Mouse (Mus musculus) cortical plate, adult 2 months (tissue): ENCODE results near the gene Arhgef11. TPM values are rescaled to one million over a fixed set of nuclear protein-coding genes. Genes with fewer than 3 reads are reported as not detected.

ENCODE experiments used
- H3K27ac ChIP-seq: fragments of 200-500 bp; 2 replicates; pipeline ENCODE4 v1.5.1; 2012; ENCODE audit warnings: low read length, control low read depth, inconsistent platforms; ENCODE audit not compliant: insufficient read depth
- H3K4me1 ChIP-seq: fragments of 200-500 bp; 2 replicates; pipeline ENCODE4 v1.6.1; 2011; ENCODE audit warnings: low read length; ENCODE audit not compliant: control insufficient read depth, insufficient read depth
- H3K4me3 ChIP-seq: fragments of 200-500 bp; 2 replicates; pipeline ENCODE4 v1.5.1; 2011; ENCODE audit warnings: mild to moderate bottlenecking, low read length, control low read depth; ENCODE audit not compliant: insufficient read depth
- CTCF ChIP-seq: fragments of 200-500 bp; IDR thresholded peaks from 2 replicates; pipeline ENCODE4 v1.5.1; 2011; ENCODE audit warnings: mild to moderate bottlenecking, control low read depth, low read length; ENCODE audit not compliant: insufficient read depth; ENCODE audit errors: extremely low read depth
- POLR2A ChIP-seq: fragments of 200-500 bp; IDR thresholded peaks from 2 replicates; pipeline ENCODE4 v1.6.1; 2011; ENCODE audit warnings: mild to moderate bottlenecking, low read length, control low read depth; ENCODE audit not compliant: insufficient read depth; ENCODE audit errors: extremely low read depth
- polyA plus RNA-seq: library from polyadenylated mRNA; depleted of rRNA; stranded (reverse); fragments of >200 nt; gene quantifications from 2 replicates; pipeline ENCODE4 v1.2.3, GENCODE M21; 2012

The Arhgef11 gene
- polyA plus RNA-seq, 1 experiment, result 36.0 TPM

GRCm38 (mm10) chr3:87765631-87766283 lies 148.4 kb downstream of the Arhgef11 start:
- Histone ChIP-seq H3K4me1 (no peaks in the 10 kb centered on the region), H3K4me3 (no peak overlapping the region), H3K27ac (peak overlapping the region; percentile 60; the same call in 1 of the 2 replicates)
- TF ChIP-seq CTCF (no peak), POLR2A (no peak)

DNA sequence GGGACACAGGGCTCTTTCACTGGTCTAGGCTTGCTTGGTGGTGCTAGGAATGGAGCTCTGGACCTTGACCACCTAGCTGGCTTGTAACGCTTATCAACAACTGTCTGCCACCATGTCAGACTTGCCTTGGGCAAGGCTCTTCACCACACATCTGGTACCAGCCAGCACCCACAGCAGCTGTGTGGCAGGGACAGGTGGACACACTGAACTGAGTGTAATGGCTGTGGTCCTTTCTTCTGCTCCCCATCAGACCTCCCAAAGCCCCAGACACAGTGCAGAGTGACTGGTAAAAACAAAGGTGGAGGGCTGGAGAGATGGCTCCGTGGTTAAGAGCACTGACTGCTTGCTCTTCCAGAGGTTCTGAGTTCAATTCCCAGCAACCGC lies 148.9 kb downstream of the Arhgef11 start:
- no peak for TF ChIP-seq POLR2A
- TF ChIP-seq CTCF, result no peak
- H3K4me3 ChIP-seq, result no peak overlapping the region
- H3K27ac ChIP-seq, result 0 out of 2 replicates have a peak overlapping the region, but pooled peaks have one; percentile 60
- no peaks in the 10 kb centered on the region for H3K4me1 ChIP-seq

GRCm38 (mm10) chr3:87767764-87768163 lies 150.4 kb downstream of the Arhgef11 start:
- no peak for TF ChIP-seq CTCF
- TF ChIP-seq POLR2A, result no peak
- peak overlapping the region; percentile 25; the same call in 1 of the 2 replicates for H3K4me3 ChIP-seq
- no peaks in the 10 kb centered on the region for H3K4me1 ChIP-seq
- H3K27ac ChIP-seq, result no peak overlapping the region; the same call in 1 of the 2 replicates

DNA sequence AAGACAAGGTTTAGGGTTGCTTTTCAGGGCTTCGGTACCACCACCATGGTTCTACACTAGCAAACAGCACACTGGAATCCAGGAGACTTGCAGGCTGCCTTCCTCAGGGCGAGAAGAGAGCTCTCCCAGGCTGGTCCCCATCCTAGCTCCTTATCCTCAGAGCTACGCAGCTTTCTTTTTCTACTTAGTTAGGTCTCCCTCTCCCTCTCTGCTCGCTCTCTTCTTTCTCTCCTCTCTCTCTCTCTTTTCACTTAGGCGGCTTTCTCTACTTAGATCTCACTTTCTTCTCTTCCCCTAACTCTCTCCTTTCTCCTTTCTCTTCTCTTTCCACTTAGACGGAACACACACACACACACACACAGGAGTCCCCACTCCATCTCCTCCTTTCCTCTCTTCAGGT lies 151.1 kb downstream of the Arhgef11 start:
- H3K27ac ChIP-seq, result peak overlapping the region; percentile 75
- TF ChIP-seq CTCF (no peak), POLR2A (no peak)
- peak overlapping the region; percentile 25 for H3K4me3 ChIP-seq
- H3K4me1 ChIP-seq, result no peaks in the 10 kb centered on the region

DNA sequence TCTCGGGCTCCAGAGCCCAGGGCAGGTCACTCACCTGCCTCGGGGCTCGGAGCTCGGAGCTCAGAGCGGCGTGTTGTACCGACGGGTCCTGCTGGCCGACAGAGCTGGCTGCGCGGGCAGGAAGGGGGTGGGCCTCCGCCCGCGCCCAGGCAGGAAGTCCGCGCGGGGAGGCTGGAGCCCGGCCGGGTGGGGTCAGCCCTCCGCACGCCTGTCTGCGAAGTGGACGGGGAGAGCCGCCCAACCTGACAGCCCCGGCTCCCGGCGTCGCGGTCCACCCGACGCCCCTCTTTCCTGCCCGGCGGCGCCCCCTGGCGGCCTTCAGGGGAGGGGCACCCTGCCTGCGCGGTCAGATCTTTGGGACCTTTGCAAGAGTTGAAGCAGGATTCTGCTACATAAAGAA lies 151.5 kb downstream of the Arhgef11 start:
- TF ChIP-seq CTCF, result peak; percentile 20; the same call in 1 of the 2 replicates
- TF ChIP-seq POLR2A, result no peak
- no peaks in the 10 kb centered on the region for H3K4me1 ChIP-seq
- peak overlapping the region; percentile 75 for H3K27ac ChIP-seq
- peak overlapping the region; percentile 25 for H3K4me3 ChIP-seq

DNA sequence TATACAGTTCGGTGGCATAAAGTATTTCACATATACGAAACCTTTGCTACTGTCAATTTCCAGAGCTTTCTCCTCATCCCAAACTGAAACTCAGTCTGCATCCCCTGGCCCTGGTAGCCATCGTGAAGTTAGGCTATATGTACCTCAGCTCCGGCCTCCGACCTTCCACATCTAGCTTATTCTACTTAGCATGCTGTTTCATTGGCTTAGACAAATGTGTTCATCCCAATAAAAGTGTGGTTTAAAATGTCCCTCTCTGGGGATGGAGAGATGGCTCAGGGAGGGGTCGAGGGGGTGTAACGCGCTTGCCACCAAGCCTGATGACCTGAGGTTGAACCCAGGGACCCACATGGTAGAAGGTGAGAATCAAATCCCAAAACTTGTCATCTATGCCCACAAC lies 152.1 kb downstream of the Arhgef11 start:
- H3K27ac ChIP-seq, result no peak overlapping the region
- no peaks in the 10 kb centered on the region for H3K4me1 ChIP-seq
- TF ChIP-seq POLR2A, result no peak
- TF ChIP-seq CTCF, result no peak
- H3K4me3 ChIP-seq, result no peak overlapping the region

GRCm38 (mm10) chr3:87770280-87770679 lies 152.9 kb downstream of the Arhgef11 start:
- Histone ChIP-seq H3K27ac (no peak overlapping the region), H3K4me1 (no peaks in the 10 kb centered on the region), H3K4me3 (no peak overlapping the region)
- TF ChIP-seq POLR2A (no peak), CTCF (peak; percentile 81)

DNA sequence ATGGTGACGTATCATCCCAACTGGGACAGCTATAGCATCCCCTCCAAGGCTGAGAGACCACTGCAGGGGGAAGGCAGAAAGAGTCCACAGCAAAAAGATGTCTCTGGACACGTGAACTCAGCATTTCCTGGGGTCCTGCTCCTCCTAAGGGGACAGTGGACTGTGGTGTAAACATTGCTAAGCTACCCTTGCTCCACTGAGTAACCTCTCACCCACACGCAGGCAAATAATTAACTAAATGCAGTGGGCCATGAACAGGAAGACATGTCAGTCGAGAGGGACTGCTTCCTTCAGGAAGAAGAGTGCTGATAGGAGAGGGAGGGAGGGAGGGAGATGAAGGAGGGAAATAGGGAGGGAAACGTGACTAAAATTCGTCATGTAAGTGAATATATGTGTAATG lies 153.7 kb downstream of the Arhgef11 start:
- no peak for TF ChIP-seq CTCF
- TF ChIP-seq POLR2A, result no peak

DNA sequence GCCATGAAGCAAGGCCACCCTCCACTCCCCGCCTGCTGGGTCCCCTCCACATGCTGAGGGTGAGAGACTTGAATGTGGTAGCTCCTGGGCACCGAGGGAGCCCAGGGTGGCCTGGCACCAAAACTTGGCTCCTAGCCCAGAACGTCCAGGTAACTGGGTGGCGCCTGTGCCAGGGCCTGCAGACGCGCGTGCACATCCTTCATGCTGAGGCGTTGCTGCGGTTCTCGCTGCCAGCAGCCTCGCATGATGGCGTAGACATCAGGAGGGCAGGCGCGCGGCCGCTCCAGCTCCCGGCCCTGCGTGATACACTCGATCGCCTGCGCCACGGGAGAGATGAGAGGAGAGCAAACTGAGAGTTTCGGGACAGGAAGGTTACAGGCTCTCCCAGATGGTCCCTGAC lies 160.9 kb downstream of the Arhgef11 start:
- no peak overlapping the region for H3K4me3 ChIP-seq
- no peak overlapping the region for H3K27ac ChIP-seq
- TF ChIP-seq POLR2A (no peak), CTCF (no peak)
- no peaks in the 10 kb centered on the region for H3K4me1 ChIP-seq

More for the DNA sequence above, 153.7 kb downstream of the Arhgef11 start:
- no peaks in the 10 kb centered on the region for H3K4me1 ChIP-seq
- H3K4me3 ChIP-seq, result no peak overlapping the region
- no peak overlapping the region for H3K27ac ChIP-seq

- Histone ChIP-seq H3K27ac (no peak overlapping the region), H3K4me1 (no peaks in the 10 kb centered on the region), H3K4me3 (no peak overlapping the region)
- TF ChIP-seq POLR2A (no peak), CTCF (no peak)
These were observed 161.7 kb downstream of the Arhgef11 start for GRCm38 (mm10) chr3:87779086-87779485.
